Mouse (Mus musculus) spleen, postnatal 10 days (tissue): ENCODE results near the gene Poldip2.

Experiments used
- DNase-seq, 2 experiments: peaks; one replicate each; pipeline ENCODE4 v3.0.0; 2021 to 2022; ENCODE audit warnings: low spot score in 2 of 2

Poldip2 gene

DNA sequence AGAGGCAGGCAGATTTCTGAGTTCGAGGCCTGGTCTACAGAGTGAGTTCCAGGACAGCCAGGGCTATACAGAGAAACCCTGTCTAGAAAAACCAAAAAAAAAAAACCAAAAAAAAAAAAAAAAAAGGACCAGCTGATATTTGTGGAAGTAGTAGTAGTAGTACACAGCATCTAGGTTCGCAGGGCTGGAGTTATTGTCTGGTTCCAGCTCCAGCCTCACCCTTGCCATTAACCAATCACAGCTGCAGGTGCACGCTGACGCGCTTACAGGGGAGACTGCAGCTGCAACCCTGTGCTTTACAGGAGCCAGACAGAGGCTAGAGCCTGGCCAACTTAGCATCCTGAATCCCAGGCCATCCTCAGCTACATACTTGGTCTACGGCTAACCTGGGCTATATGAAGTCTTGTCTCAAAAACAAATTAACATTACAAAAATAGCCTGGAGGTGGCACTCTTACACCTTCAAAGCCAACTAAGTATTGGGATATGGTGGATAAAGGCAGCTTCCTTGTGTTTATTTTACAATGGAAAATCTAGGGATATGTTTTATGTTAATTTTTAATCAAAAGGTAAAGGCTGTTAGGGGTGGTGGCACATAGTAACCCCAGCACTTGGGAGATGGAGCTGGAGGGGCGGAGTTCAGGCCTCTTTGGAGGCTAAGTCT, 32.6 kb downstream of the Poldip2 start:
- no peak for DNase-seq

DNA sequence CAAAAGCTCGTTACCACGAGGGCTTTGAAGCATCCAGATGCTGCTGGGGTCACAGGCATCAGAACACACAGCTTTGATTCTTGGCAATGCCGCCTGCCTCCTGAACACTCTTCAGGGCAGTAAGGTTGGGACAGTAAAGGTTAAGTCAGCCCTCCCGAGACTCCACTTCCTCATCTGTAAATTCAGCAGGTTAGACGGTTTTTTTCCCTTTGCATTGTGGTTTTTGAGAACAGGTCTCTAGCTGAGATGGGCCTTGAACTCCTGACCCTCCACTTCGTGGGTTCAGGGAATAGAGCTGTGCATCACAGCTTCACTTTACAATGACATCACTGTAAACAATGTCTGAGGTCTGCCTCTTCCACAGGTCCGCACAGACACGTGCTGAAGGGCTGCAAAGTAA, 33.2 kb downstream of the Poldip2 start:
- DNase-seq: no peak

DNA sequence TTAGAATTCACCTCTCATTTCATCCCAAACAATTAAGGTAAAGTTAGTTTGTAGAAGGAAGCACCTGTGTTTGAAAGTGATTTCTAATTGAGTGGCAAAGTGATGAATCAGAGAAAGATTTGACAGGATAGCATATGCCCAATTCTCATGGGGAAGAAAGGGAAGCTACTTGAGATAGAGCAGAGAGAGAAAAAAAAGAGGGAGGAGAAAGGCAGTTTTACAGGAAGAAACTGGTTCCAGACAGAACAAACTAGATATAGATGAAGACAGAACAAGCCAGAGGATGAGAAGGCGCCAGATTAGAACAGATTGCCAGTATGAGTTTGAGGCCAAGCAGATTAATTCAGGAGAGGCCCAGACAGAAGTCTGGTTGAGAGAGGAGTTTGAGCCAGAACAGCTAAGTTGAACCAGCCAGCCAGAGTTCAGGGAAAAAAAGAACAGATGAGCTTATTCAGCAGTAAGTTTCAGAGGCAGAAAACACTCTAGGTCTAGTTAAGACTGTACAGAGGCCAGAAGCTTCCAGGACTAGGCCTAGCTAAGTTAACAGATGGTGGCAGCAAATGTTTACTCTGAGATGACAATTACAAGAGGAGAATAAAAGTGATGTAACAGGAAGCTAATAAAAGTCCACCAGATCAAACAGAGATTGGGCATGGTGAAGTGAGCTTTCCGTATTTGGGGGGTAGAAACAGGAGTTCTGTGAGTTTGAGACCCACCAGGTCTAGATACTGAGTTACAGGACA, 35.9 kb downstream of the Poldip2 start:
- no peak for DNase-seq

DNA sequence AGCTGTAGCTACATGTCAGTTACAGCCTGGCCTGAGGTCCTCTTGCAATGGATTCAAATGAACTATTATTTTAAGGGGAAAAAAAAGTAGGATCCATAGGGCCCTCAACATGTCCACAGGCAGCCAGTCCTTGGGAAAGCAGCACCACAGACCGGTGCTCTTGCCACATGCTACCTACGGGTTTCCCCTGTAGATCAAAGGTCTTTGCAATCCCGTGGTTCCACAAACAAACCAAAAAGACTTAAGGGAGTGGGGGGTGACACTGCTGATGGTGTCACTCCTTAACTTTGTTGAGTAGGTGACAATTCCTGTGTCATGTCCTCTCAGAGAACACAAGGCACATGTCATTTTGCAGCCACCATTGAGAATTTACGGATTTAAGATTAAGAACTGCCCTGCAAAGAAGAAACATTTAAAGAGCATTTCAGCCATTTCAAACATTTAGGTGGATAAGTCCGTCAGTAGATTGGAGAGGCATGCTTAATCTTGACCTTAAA, 37.5 kb downstream of the Poldip2 start:
- DNase-seq: no peak

DNA sequence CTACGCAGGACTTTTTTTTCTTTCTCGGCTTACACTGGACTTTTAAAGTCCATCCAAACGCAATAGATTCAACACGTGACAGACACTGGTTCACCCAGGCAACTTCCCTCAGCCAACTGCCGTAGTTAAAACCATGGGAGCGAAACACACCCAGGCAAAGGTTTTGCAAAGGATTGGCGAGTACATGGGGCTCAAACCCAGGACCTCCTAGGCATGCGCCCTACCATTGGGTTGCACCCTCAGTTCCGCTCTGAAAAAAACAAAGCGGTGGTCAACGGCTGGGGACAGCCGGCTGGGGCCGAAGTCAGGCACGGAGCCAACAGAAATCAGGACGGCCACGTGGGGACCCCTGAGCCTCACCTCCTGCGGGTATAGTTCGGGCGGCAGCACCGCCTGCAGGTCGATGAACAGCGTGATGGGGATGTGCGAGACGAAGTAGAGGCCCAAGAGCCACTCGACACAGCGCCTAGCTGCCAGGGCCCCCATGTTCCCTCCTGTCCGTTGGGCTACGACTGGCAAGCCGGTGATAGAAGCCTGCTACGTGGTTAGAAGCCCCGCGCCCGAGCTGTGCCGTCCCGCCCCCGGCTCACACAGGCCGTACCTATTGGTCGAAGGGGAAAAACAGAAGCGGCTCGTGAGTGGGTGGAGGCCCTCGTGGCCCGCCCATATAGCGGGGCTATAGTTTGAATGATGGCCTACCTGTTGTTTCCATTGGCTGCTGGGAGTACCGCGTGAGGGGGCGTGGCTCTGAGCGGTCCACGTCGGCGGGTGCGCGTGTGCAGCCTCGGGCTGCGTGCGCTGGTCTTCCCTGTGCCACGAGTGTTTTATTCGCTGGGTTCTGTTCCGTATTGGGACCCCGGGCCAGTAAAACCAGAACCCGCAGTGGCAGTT, 38.4 kb downstream of the Poldip2 start, which contains the start of gene Tmem97:
Tmem97 (minus strand) TSS at position 610 of the 891 bp plus-strand sequence.
- peak; percentile 81 to 96 for DNase-seq

DNA sequence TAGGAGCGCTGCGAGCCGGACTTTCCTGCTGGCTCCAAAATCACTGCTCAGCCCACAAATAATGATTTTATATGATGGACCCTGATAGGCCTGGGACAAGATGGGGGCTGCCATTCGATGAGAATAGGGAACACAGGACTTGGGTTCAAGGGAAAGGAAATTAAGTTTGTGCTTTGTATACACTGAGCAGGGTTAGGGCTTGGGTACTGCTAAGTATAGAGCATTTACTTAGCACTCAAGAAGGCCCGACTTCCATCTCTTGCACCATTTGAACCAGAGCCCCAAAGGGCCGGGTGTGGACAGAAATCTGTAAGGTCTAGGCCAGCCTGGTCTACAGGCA, 39.0 kb downstream of the Poldip2 start:
- DNase-seq: no peak

DNA sequence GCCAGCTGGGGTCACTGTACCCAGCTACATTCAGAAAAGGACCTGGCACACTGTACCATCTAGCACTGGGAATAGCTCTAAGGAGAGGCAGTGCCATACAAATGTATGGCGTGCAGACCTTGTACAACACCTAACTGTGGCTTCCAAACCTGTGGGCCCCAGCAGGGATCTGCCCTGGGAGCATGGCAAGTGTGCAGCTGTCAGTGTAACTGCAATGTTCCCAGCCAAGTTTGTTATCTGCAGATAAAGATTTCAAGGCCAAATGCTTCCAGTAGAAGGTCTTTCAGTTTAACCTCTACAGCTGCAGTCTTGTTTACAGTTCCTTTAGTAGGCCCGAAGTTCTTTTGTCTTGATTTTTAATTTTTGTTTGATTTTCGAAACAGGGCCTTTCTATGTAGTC, 43.6 kb downstream of the Poldip2 start:
- DNase-seq: no peak

DNA sequence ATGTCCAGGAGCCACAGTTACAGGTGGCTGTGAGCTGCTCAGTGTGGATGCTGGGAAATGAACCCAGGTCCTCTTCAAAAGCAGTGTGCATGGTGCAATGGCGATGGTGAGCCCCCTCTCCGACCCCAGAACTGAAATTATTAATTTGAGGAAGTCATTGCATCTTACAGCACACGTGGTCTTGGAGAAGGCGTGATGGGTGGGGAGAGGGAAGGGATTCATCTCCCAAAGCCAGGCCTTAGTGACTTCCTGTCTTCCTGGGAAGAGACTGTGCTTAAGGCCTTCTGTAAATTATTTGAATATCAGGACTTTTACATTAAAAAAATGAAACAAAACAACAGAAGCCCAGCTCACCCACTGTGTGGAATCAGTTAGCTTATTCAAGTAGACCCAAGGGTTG, 44.1 kb downstream of the Poldip2 start:
- no peak for DNase-seq

DNA sequence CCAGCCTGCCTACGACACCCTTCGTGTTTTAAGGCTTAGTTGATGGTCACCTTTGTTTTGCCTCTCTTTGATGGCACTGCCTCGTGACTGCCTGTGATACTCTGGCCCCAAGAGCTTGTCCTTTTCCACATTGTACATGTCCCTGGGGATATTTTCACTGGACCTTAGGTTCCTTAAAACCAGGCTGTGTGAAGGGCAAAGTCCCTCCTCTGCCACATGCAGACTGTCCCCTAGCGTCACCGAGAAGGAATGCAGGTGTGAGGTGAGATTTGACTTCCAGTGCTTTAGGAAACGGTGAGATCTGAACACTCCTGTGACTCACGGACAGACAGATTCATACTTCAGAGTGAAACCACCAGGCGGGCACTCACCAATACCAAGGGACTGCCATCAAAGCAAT, 45.2 kb downstream of the Poldip2 start:
- no peak for DNase-seq

DNA sequence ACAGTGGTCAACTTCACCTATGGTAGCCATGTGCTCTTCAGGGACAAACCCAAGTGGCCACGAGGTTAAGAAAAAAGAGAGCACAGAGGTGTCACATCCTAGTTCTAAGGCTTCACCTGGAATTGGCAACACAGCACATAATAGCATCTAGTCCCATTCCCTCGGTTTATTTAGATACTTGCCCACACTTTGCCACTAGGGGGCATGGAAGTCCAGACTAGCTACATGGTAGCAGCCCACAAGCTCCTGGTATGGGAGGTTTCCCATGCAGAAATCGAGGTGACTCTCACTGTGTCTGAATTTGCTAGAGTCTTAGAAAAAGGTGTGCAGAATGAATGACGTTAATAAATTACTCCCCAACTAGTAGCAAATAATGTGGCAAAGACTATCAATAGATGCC, 48.5 kb downstream of the Poldip2 start:
- DNase-seq: peak in 1 of 2 experiments; percentile 68

DNA sequence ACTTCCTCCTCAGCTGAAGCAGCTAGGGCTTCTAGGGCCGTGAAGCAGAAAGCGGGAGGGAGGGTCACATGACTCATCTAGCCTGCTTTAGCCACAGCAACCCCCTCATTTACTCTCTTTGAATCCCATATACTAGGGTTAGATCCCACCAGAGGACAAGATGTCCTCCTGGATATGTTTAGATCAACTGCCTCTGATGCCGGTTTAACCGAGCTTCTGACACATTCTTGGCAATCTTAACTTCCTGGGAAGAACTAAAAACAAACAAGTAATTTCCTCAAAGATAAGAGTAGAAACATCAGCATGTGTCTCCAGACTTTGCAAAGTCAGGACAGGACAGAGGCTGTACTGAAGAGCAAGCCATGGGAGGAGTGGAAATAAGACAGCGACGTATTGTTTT, 54.8 kb downstream of the Poldip2 start:
- no peak for DNase-seq

DNA sequence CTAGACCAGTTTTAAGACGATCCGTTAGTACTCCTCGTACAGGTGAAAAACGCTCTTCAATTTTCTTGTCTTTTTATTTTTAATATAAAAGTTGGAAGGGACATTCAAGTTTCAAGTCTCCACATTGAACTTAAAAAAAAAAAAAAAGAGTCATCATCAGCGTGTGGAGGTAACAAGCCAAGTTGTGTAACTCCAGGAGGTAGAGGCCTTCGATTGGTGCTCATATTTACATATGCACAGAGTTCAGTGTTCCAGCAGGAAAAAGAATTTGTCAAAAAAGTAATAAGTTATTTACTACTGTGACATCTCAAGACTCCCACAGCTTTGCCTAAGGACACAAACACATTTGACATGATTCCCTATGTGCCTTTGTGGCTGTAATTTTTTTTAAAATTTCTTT, 55.6 kb downstream of the Poldip2 start:
- DNase-seq: no peak

DNA sequence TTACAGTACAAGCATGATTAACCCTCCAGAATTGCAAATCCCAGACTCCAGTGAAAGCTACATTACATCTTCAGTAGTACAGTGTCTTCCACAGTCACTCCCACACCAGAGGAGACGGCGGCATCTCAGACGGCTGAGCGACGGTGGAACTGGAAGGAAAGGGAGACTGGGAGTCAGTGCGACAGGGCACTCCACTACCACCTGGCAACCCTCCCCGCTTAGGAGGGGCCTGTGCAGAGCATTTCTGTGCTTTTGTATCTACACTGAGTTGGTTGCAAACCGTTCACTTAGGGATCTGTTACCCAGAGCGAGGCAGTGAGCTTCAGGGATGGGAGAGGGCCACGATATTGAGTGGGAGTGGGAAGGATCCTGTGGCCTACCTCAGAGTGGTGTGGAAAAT, 56.8 kb downstream of the Poldip2 start:
- DNase-seq: no peak

DNA sequence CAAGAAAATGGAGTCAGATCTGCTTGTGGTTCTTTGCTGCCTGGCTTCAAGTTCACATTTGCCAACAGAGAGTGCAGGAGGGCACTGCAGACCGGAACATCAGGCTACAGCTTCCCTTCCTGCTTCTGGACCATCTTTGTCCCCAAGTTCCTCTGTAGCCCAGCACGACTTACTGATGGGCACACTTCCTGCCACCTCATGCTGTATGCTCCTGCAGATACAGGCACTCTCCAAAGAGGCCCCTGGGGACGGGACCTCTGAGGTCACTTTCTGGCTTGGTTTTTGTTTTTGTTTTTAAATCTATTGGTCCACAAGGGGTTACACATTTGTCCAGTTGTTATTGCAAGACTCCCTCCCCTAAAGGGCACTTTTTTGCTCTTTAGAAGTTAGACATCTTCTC, 57.8 kb downstream of the Poldip2 start:
- DNase-seq: no peak

DNA sequence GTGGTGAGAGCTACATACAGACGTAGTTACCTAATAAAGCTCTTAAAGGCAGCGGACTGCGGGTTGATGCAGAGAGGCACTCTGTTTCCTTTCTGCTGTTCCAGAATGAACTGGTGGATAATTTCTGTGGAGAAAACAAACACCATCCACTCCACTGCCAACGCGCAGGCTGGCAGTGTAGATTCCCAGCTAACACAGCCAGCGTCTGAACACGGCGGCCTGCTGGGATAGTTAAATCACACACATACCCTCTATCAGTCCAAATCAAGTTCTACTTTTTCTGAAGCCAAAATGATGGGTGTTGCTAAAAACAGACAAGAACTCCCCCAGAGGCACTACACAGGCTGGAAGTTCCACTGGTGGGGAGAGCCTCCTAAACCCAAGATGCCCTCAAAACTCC, 59.4 kb downstream of the Poldip2 start:
- DNase-seq: no peak

DNA sequence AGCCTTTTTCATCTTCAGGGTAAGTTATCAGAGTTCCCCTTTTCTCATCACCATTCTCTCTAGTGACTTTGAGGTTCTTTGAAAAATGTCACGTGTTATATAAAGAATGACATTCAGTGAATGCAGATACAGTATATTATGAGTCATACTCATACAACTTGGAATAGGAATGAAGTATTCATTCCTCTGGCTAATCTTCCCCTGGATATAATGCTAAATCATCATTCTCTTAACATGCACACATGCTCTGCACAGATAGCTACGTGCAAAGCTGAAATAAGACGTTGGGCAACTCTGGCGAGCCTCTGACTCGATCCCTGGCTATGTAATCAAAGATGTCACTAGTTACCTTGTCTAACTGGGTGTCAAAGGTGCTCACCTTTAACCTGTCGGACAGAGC, 59.9 kb downstream of the Poldip2 start:
- no peak for DNase-seq
